ENCODE assay signal across 9 mouse cellular contexts in genomic region chr6:82997511-82998102, GRCm38 (mm10). TPM values are rescaled to one million over a fixed set of nuclear protein-coding genes. Genes with fewer than 3 reads are reported as not detected.
DNase-seq lines count a peak whose midpoint lies in the region; TF ChIP-seq lines count a peak whose summit lies in the region.
"Had no signal": no experiment of that assay in that cellular context is flagged by ENCODE, and none has a peak within 500 bp of the region (broad histone marks: within the 10 kb centered on the region; RNA-seq: fewer than 3 reads in every experiment).

No protein-coding gene starts in this region.

- H3K79me2 ChIP-seq in heart, adult 2 months (replicated peaks; ENCODE audit: control insufficient read depth, insufficient read depth, low read length), result no peaks in the 10 kb centered on the region
- H3K79me2 ChIP-seq in macrophage (ENCODE audit: inconsistent target), result peaks cover 10% of the 10 kb centered on the region

- DNase-seq in left cerebral cortex, adult 2 months (ENCODE audit: extremely low spot score in 1 of 2, low spot score in 2 of 2), result no peak
- no peak for DNase-seq in left cerebral cortex, adult 11 months (ENCODE audit: low spot score)
- DNase-seq in heart, adult 2 months, result peak; percentile 55 to 68
- DNase-seq in kidney, postnatal 14 days, result peak; percentile 71
- DNase-seq in cerebellum, postnatal 36 days, result no peak
- DNase-seq in urinary bladder, postnatal 25 days (ENCODE audit: low spot score), result no peak

- WGBS in bone marrow, adult 2 months, result 12% methylated on average over 7 of the region's 7 CpGs
- 41% methylated on average over 7 of the region's 7 CpGs for WGBS in heart, adult 2 months
- 4% methylated on average over 7 of the region's 7 CpGs for WGBS in macrophage (ENCODE audit: missing documents)

- TF ChIP-seq CTCF in left cerebral cortex, adult 2 months (IDR thresholded peaks at IDR 0.05), result no peak
- no peak for TF ChIP-seq CTCF in bone marrow, adult 2 months (IDR thresholded peaks at IDR 0.05; ENCODE audit: control insufficient read depth, insufficient read depth, low read length)
- no peak for TF ChIP-seq CTCF in heart, adult 2 months (IDR thresholded peaks at IDR 0.05)

- H3K36me3 ChIP-seq in heart, adult 2 months (ENCODE audit: control insufficient read depth, insufficient read depth, low read length), result no peaks in the 10 kb centered on the region
- H3K36me3 ChIP-seq in macrophage (ENCODE audit: inconsistent target), result no peaks in the 10 kb centered on the region
- H3K36me3 ChIP-seq: midbrain, embryonic 12.5 days had no signal

- no peaks in the 10 kb centered on the region for H3K27me3 ChIP-seq in heart, adult 2 months (ENCODE audit: control insufficient read depth, insufficient read depth, low read length)

- H3K9ac ChIP-seq in heart, adult 2 months (ENCODE audit: low read depth, low read length), result peak overlapping the region; percentile 50
- H3K9ac ChIP-seq: midbrain, embryonic 12.5 days had no signal

- no peak for TF ChIP-seq EP300 in heart, adult 2 months (IDR thresholded peaks at IDR 0.05; ENCODE audit: insufficient read depth, low read depth, low read length)

- H3K4me3 ChIP-seq in left cerebral cortex, adult 2 months, result no peak overlapping the region
- no peak overlapping the region for H3K4me3 ChIP-seq in bone marrow, adult 2 months (replicated peaks; ENCODE audit: control insufficient read depth, low read depth, low read length)
- H3K4me3 ChIP-seq in heart, adult 2 months, result no peak overlapping the region
- no peak overlapping the region; the same call in 1 of the 2 replicates for H3K4me3 ChIP-seq in macrophage (ENCODE audit: inconsistent target)
- H3K4me3 ChIP-seq: midbrain, embryonic 12.5 days had no signal

- peak overlapping the region; percentile 70; the same call in 1 of the 2 replicates for H3K27ac ChIP-seq in left cerebral cortex, adult 2 months
- peak overlapping the region; percentile 90 for H3K27ac ChIP-seq in bone marrow, adult 2 months (ENCODE audit: control insufficient read depth, insufficient read depth, low read depth, low read length, poor library complexity)
- H3K27ac ChIP-seq in heart, adult 2 months, result peak overlapping the region; percentile 78
- H3K27ac ChIP-seq in macrophage, result peak overlapping the region; percentile 99
- H3K27ac ChIP-seq: midbrain, embryonic 12.5 days had no signal

- intact Hi-C loops in left cerebral cortex, adult 2 months (cut with DNase I), result loop anchor here (1.0 to 10.0 kb wide), 4 partner anchors 40 to 277 kb away; partner anchors contain the start of genes 1700003E16Rik and Wdr54
- intact Hi-C loops in heart, adult 2 months (cut with DNase I), result loop anchor here (1.0 to 5.0 kb wide), 6 partner anchors 35 to 515 kb away; partner anchors contain the start of genes Aup1 and Bola3

- H3K4me1 ChIP-seq in bone marrow, adult 2 months (ENCODE audit: control insufficient read depth, insufficient read depth, low read length), result peaks cover 9% of the 10 kb centered on the region
- H3K4me1 ChIP-seq in heart, adult 2 months (ENCODE audit: control insufficient read depth, insufficient read depth, low read length), result peaks cover 8% of the 10 kb centered on the region

- TF ChIP-seq POLR2A in bone marrow, adult 2 months (IDR thresholded peaks at IDR 0.05; ENCODE audit: borderline replicate concordance, control insufficient read depth, low read depth, low read length), result no peak
- TF ChIP-seq POLR2A in heart, adult 2 months (IDR thresholded peaks at IDR 0.05; ENCODE audit: insufficient read depth, low read depth, low read length), result peak; percentile 42; the same call in 1 of the 2 replicates

RNA-seq across cellular contexts. Expression of gene Dok1, which starts 35.7 kb away (rescaled TPM):
- 1 to 10 TPM; 1.4 to 2.1 TPM for total RNA-seq in left cerebral cortex, adult 2 months (2021)
- polyA plus RNA-seq in bone marrow, adult 2 months (2011; ENCODE audit: insufficient read depth, insufficient read length, low replicate concordance, missing spikeins), result 26.6 and 39.6 TPM in 2 replicates
- total RNA-seq in heart, adult 2 months (2021), result 1 to 10 TPM; 2.6 TPM
- polyA plus RNA-seq in heart, adult 2 months (2012; rRNA removed), result 3.0 and 3.4 TPM in 2 replicates
- 10 to 100 TPM in 22 of 26 experiments, 1 to 10 TPM in 4; 3.0 to 75.5 (median 33.8) TPM for total RNA-seq in macrophage (2018; cell fraction: chromatin; rRNA removed)
- total RNA-seq in macrophage (2018; cell fraction: cytosol; rRNA removed), result 100 to 1,000 TPM in 5 of 26 experiments, 10 to 100 TPM in 21; 39.1 to 112 (median 71.5) TPM
- total RNA-seq in macrophage (2018; cell fraction: nucleus; rRNA removed), result 100 to 1,000 TPM in 3 of 26 experiments, 10 to 100 TPM in 23; 15.4 to 138 (median 60.7) TPM
- polyA plus RNA-seq in macrophage (2018), result 30.0 to 70.8 TPM (median 64.9 TPM) in 3 replicates

RNA-seq across cellular contexts. Expression of gene Loxl3, which starts 36.4 kb away (rescaled TPM):
- total RNA-seq in left cerebral cortex, adult 2 months (2021), result 1 to 10 TPM; 2.0 to 3.5 TPM
- polyA plus RNA-seq in bone marrow, adult 2 months (2011; ENCODE audit: insufficient read depth, insufficient read length, low replicate concordance, missing spikeins), result 6.9 and 13.3 TPM in 2 replicates
- 1 to 10 TPM; 1.9 to 2.1 TPM for total RNA-seq in heart, adult 2 months (2021)
- polyA plus RNA-seq in heart, adult 2 months (2012; rRNA removed), result 5.4 and 7.2 TPM in 2 replicates
- total RNA-seq in macrophage (2018; cell fraction: chromatin; rRNA removed), result 100 to 1,000 TPM in 5 of 26 experiments, 10 to 100 TPM in 18, 1 to 10 TPM in 3; 5.5 to 136 (median 38.4) TPM
- total RNA-seq in macrophage (2018; cell fraction: cytosol; rRNA removed), result 10 to 100 TPM in 9 of 26 experiments, 1 to 10 TPM in 17; 1.6 to 18.5 (median 5.9) TPM
- total RNA-seq in macrophage (2018; cell fraction: nucleus; rRNA removed), result 10 to 100 TPM in 22 of 26 experiments, 1 to 10 TPM in 4; 4.2 to 87.4 (median 28.4) TPM
- polyA plus RNA-seq in macrophage (2018), result 6.0 to 8.2 TPM (median 7.6 TPM) in 3 replicates

RNA-seq across cellular contexts. Expression of gene M1ap, which starts 50.9 kb away (rescaled TPM):
- total RNA-seq in left cerebral cortex, adult 2 months (2021), result not detected
- polyA plus RNA-seq in bone marrow, adult 2 months (2011; ENCODE audit: insufficient read depth, insufficient read length, low replicate concordance, missing spikeins), result 3.6 and 10.3 TPM in 2 replicates
- total RNA-seq in heart, adult 2 months (2021), result under 1 TPM in 1 of 2 experiments, not detected in 1; 0.34 TPM
- polyA plus RNA-seq in heart, adult 2 months (2012; rRNA removed), result 0.31 TPM in 1 of 2 replicates, not detected in the other
- total RNA-seq in macrophage (2018; cell fraction: chromatin; rRNA removed), result 1 to 10 TPM in 3 of 26 experiments, not detected in 23; 1.4 to 2.1 (median 1.6) TPM
- 1 to 10 TPM; 1.1 to 3.8 (median 2.4) TPM for total RNA-seq in macrophage (2018; cell fraction: cytosol; rRNA removed)
- 1 to 10 TPM in 10 of 26 experiments, under 1 TPM in 3, not detected in 13; 0.53 to 2.6 (median 1.5) TPM for total RNA-seq in macrophage (2018; cell fraction: nucleus; rRNA removed)
- polyA plus RNA-seq in macrophage (2018), result 1.2 to 2.1 TPM (median 1.8 TPM) in 3 replicates

RNA-seq across cellular contexts. Expression of gene Aup1, which starts 56.7 kb away (rescaled TPM):
- total RNA-seq in left cerebral cortex, adult 2 months (2021), result 100 to 1,000 TPM; 130 to 135 TPM
- 142 and 337 TPM in 2 replicates for polyA plus RNA-seq in bone marrow, adult 2 months (2011; ENCODE audit: insufficient read depth, insufficient read length, low replicate concordance, missing spikeins)
- total RNA-seq in heart, adult 2 months (2021), result 10 to 100 TPM; 70.9 to 87.0 TPM
- 148 and 178 TPM in 2 replicates for polyA plus RNA-seq in heart, adult 2 months (2012; rRNA removed)
- 100 to 1,000 TPM; 162 to 586 (median 393) TPM for total RNA-seq in macrophage (2018; cell fraction: chromatin; rRNA removed)
- 100 to 1,000 TPM; 226 to 433 (median 334) TPM for total RNA-seq in macrophage (2018; cell fraction: cytosol; rRNA removed)
- total RNA-seq in macrophage (2018; cell fraction: nucleus; rRNA removed), result 100 to 1,000 TPM; 176 to 503 (median 306) TPM
- 192 to 272 TPM (median 246 TPM) in 3 replicates for polyA plus RNA-seq in macrophage (2018)

RNA-seq across cellular contexts. Expression of gene Htra2, which starts 57.5 kb away (rescaled TPM):
- 10 to 100 TPM; 42.2 to 47.0 TPM for total RNA-seq in left cerebral cortex, adult 2 months (2021)
- 115 and 145 TPM in 2 replicates for polyA plus RNA-seq in bone marrow, adult 2 months (2011; ENCODE audit: insufficient read depth, insufficient read length, low replicate concordance, missing spikeins)
- total RNA-seq in heart, adult 2 months (2021), result 10 to 100 TPM; 26.9 to 30.4 TPM
- 35.4 and 37.6 TPM in 2 replicates for polyA plus RNA-seq in heart, adult 2 months (2012; rRNA removed)
- 100 to 1,000 TPM in 18 of 26 experiments, 10 to 100 TPM in 8; 53.1 to 213 (median 134) TPM for total RNA-seq in macrophage (2018; cell fraction: chromatin; rRNA removed)
- total RNA-seq in macrophage (2018; cell fraction: cytosol; rRNA removed), result 10 to 100 TPM; 34.2 to 68.0 (median 50.8) TPM
- total RNA-seq in macrophage (2018; cell fraction: nucleus; rRNA removed), result 100 to 1,000 TPM in 16 of 26 experiments, 10 to 100 TPM in 10; 48.6 to 222 (median 110) TPM
- 33.7 to 84.6 TPM (median 58.6 TPM) in 3 replicates for polyA plus RNA-seq in macrophage (2018)

Comparison
In these comparisons a context has a peak if more than half of its experiments do, and no peak if none do; other contexts are left out.
1. DNase-seq: peak in heart, adult 2 months (2 of 2) and kidney, postnatal 14 days (single experiment); none in left cerebral cortex, adult 2 months (0 of 2), left cerebral cortex, adult 11 months (single experiment), cerebellum, postnatal 36 days (0 of 2) and urinary bladder, postnatal 25 days (single experiment).
2. Peak in every context shown above with its lines, with median percentiles within 50 percentile points of each other: H3K27ac ChIP-seq.